Mouse (Mus musculus) mammary gland, adult 2 months (tissue): ENCODE measurements around the gene Lca5l. TPM values are rescaled to one million over a fixed set of nuclear protein-coding genes. Genes with fewer than 3 reads are reported as not detected.

Experiments
- polyA plus RNA-seq: library from polyadenylated mRNA; depleted of rRNA; stranded (reverse); fragments of >200 nt; gene quantifications from 2 replicates; pipeline ENCODE4 v1.2.3, GENCODE M21; 2012; ENCODE audit warnings: low replicate concordance; rRNA removed

The Lca5l gene
- 0.45 and 0.53 TPM in 2 replicates for polyA plus RNA-seq

DNA sequence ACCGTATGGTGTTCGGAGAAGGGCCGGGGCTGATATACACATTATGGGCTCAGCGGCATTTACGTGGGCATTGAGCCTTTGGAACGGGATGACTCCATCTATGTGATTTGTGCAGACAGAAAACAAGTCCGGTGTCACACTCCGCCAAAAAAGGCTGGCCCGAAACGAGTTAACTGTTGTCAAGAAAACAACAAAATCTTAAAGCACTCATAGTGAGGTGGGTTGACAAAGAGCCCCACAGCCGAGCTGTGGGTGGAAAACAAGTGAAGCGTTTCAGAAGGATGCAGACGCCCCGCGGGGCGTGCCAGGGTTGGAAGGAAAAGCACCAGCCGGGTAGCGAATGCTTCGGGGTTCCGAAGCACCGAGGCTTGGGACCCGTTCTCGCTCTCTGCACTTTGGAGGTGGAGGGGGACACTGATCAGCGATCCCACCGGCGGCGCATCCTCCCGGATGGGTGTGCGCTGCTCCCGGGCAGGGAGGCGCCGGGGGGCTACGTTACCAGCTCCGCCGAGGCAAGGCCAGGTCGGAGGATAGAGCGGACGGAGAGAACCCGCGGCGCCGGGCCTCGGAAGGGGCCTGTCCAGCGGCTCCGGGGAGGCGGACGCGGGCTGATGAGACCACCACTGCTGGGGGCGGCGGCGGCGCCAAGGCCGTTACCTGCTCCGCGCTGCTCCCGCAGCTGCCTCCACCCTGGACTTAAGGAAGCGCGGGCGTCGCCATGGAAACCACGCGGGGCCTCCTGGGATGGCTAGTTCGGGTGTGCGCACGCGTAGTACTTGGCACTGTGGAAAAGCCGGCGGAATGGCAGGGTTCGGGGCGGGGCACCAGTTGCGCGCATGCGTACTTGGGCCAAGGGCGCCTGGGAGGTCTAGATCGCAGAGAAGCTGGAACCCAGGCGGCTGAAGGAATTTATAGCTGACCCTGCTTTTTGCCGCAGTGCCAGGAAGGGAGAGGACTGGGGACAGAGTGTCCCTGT lies at the start of gene Lca5l:
Gene Lca5l, minus strand, starts transcription at position 741 of the 976 bp plus-strand sequence.

DNA sequence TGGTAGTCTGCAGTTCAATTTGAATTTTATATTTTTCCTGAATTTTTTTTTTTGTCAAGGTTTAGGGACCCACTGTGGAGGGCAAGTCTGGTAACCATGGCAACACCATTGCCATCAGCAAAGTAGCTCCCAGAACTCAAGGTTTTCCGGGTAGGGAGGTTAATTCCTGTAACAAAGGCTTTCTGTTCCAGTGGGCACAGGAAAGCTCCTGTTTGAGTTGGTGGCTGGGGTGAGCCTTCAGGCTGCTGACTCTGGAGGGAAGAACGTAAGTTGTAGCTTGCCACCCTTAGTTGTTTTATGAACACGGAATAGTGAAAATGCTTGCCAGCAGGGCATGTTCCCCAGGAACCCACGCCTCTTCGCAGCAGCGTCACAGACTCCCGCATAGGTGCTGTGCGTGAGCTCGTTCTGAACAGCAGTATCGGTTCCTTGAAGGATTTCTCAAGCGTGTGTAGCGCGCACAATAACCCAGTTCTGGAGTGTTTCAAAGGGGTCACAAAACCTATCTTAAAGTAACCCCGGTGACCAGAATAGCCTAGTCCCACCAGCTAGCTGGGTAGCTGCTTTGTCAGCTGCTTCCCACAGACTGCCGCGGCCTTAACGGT lies 43.4 kb upstream of the Lca5l start, which contains the start of gene B3galt5:
Gene B3galt5, plus strand, starts transcription at position 436 of the 605 bp plus-strand sequence.

DNA sequence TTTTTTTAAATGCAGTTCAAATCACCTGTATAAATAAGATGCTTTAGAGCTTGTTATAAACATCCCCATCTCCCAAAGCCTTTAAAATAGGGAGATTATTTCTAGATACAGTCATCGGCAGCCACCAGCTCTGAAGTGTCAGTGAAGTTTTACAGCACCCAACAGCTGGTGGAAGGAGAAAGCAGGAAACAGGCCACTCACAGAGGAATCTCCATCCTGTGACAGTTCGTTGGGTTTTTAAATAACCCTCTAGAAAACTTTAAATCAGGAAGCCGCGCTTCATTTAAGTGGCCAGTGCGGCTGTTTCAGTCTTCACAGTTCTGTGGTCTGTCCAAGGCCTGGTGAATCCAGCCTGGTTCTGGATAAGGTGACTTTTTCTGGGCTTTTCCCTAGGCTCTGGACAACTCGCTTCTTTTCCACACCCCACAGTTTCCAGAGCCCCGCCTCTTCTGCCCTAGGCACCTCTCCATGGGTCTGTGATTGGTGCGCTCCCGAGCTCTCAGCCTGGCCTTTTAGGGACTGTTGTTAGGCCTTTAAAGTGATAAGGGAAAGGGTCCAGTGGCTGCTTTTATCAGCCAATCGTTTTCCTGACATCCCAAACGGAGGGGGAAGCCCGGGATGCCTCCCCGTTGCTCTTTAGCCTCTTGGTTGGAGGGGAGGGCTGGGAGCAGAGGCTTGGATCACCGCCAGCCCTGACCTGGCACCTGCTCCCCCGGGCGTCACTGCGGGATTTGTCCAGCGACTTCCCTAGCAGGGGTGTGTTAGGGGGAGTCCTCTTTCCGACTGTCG lies 8.0 kb upstream of the Lca5l start, which contains the start of gene Sh3bgr:
Gene Sh3bgr, plus strand, starts transcription at position 538 of the 789 bp plus-strand sequence.

DNA sequence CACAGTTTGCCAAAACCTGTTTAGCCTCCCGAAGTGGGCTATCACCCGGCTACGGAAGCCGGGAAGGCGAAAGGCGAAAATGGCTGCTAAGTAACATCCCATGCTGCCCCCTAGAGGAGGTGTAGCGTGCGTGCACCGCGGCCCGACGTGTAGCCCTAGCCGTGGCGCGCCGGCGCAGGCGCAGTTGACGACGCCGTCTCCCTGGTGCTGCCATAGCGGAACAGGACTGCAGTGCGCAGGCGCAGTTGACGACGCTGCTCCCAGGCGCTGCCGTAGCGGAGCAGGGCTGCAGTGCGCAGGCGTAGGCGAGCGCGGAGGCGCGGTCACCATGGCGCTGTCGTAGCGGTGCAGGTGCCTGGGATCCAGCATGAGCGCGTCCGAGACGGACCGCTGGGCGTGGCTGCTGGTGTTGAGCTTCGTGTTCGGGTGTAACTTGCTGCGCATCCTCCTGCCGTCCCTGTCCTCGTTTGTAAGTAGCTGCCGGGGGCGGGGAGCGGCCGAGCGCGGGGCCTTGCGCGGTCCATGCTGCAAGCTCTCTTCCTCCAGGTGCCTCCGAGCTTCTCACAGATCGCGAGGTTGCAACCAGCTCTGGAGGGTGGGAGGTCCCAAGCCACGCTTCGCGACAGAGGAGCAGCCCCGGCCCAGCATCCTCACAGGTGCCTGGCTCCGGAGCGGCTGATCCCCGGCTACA lies 46.8 kb downstream of the Lca5l start, which contains the start of gene Wrb:
Gene Wrb, plus strand, starts transcription at position 298 of the 691 bp plus-strand sequence.

DNA sequence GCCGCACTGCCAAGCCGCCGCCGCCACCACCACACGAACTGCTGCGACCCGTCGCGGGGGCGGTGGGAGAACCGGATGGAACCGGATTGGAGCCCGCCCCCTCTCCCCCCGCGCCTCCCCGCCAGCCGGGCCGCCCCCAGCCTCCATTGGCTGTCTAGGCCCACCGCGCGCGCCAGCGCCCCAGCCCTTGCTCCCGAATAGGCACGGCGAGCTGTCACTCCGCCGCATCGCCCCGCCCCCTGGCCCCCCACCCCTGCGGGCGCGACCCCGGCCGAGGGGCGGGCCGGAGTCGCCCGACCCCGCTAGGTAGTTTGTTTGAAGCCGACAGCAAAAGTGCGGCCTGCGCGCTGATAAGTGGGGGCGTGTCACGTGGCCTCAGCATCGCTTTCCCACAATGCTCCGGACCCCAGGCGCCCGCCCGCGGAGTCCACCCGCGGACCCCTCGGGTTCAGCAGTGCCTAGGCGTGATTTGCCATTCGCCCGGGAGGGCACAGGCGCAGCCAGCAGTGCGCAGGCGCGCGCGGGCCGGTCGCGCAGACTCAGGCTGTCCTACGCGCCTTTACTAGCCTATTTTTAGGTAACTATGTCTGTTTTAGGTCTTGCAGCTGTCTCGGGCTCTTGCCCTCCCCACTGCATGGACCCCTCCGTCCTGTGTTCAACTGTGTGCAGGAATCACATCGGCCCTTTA lies 64.3 kb downstream of the Lca5l start, which contains the start of gene Hmgn1:
Gene Hmgn1, minus strand, starts transcription at position 73 of the 688 bp plus-strand sequence.

Other genes starting within 250 kb of the Lca5l start
- 14.5 and 38.1 TPM in 2 replicates for gene Psmg1, start 201.3 kb downstream of the Lca5l start, polyA plus RNA-seq
- 29.5 and 35.0 TPM in 2 replicates for gene Brwd1, start 109.7 kb downstream of the Lca5l start, polyA plus RNA-seq
- gene Hmgn1, start 64.5 kb downstream of the Lca5l start, polyA plus RNA-seq: 14.9 and 25.3 TPM in 2 replicates
- gene Wrb, start 46.9 kb downstream of the Lca5l start, polyA plus RNA-seq: 31.9 and 54.7 TPM in 2 replicates
- gene Sh3bgr, start 8.2 kb upstream of the Lca5l start, polyA plus RNA-seq: 0.47 and 120 TPM in 2 replicates
- 0.13 and 0.16 TPM in 2 replicates for gene B3galt5, start 43.5 kb upstream of the Lca5l start, polyA plus RNA-seq